Mouse (Mus musculus): Measurements from ENCODE around the gene Fabp7. TPM values are rescaled to one million over a fixed set of nuclear protein-coding genes. Genes with fewer than 3 reads are reported as not detected.
A peak's percentile ranks its signal among the peaks of the same experiment; 100 is the strongest.

The Fabp7 gene
- polyA plus RNA-seq, 1 experiment = 523 TPM

DNA sequence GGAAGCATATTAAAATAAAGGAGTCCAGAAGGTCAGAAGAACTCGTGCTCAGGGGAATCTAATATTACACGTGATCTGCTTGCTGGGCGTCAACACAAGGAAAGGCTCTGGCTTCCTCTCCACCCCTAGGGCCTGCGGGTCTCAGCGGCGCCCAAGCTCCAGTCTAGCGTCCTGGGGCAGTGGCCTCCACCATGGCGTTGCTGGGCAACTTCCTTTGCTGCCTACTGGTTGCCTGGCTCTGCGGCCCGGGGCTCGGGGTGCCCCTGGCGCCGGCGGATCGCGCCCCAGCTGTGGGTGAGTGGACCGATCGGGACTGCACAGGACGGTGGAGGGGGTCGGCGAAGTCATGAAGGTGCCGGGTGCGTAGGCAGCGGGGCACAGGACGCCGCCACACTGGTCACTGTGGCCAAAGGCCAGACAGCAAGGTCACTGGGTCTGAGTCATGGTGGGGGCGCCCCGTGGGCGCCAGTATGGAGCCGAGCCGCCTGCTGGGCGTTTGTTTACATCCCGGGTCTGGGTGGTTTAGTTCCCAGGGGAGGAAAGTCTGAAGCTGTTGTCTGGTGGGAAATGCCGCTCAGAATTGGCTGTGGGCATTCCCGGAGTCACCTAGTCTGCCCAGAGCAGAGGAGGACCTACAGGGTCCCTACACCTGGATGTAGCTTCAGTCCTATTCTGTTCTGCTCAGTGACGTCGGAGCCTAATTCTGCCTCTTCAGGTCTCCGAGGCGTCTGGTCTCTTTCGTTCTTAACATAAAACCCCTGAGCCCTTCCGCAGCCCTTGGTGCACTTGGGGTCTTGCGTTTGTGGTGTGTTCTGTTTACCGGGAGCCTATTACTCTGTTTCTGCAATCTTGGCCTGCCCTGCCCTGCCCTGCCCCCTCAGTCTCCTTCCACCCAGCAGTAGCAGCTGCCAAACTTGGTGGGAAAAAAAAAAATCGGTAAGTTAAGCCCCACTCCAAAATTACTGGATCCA lies 10.1 kb downstream of the Fabp7 start:
- Histone ChIP-seq H3K4me3 (ENCODE audit: insufficient read depth, low read depth, low read length) (peak overlapping the region; percentile 62), H3K27ac (ENCODE audit: insufficient read depth, low read depth, low read length) (peak overlapping the region; percentile 60), H3K4me1 (ENCODE audit: control insufficient read depth, insufficient read depth, low read length) (peaks cover 9% of the 10 kb centered on the region)
- 2% methylated on average over 44 of the region's 44 CpGs for WGBS
- TF ChIP-seq POLR2A (IDR thresholded peaks at IDR 0.05; ENCODE audit: insufficient read depth, low read depth, low read length) (no peak), CTCF (IDR thresholded peaks at IDR 0.05; ENCODE audit: insufficient read depth, low read depth, low read length) (no peak)

- 0 out of 2 replicates have a peak overlapping the region, but pooled peaks have one; percentile 15 for H3K4me3 ChIP-seq (ENCODE audit: insufficient read depth, low read depth, low read length)
- H3K4me1 ChIP-seq (ENCODE audit: control insufficient read depth, insufficient read depth, low read length) = peaks cover 9% of the 10 kb centered on the region
- 29% methylated on average over 4 of the region's 4 CpGs for WGBS
- no peak overlapping the region for H3K27ac ChIP-seq (ENCODE audit: insufficient read depth, low read depth, low read length)
- TF ChIP-seq POLR2A (IDR thresholded peaks at IDR 0.05; ENCODE audit: insufficient read depth, low read depth, low read length) (no peak), CTCF (IDR thresholded peaks at IDR 0.05; ENCODE audit: insufficient read depth, low read depth, low read length) (no peak)
Measured at GRCm38 (mm10) chr10:57795542-57795941, 10.9 kb downstream of the Fabp7 start.

DNA sequence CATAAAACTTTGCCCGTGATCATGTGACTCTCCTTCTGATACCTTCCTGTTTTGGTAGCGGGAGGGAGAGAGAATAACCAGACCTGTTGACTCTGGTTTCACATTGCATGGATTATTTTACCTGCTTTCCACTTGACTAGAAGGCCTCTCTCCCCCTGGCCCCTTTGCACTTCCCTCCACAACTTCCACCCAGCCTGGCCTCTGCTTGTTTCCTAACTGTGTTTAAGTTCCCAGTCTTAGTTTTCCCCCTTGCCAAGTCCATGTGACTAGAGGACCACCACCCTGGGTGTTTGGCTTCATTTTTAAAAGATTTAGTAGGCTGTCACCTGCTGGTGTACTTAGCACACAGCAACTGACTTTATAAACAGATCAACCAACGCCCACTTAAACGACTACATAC lies 11.4 kb downstream of the Fabp7 start:
- Histone ChIP-seq H3K27ac (ENCODE audit: insufficient read depth, low read depth, low read length) (no peak overlapping the region), H3K4me1 (ENCODE audit: control insufficient read depth, insufficient read depth, low read length) (peaks cover 9% of the 10 kb centered on the region), H3K4me3 (ENCODE audit: insufficient read depth, low read depth, low read length) (no peak overlapping the region)
- 44% methylated on average over 4 of the region's 4 CpGs for WGBS
- TF ChIP-seq POLR2A (IDR thresholded peaks at IDR 0.05; ENCODE audit: insufficient read depth, low read depth, low read length) (no peak), CTCF (IDR thresholded peaks at IDR 0.05; ENCODE audit: insufficient read depth, low read depth, low read length) (no peak)

DNA sequence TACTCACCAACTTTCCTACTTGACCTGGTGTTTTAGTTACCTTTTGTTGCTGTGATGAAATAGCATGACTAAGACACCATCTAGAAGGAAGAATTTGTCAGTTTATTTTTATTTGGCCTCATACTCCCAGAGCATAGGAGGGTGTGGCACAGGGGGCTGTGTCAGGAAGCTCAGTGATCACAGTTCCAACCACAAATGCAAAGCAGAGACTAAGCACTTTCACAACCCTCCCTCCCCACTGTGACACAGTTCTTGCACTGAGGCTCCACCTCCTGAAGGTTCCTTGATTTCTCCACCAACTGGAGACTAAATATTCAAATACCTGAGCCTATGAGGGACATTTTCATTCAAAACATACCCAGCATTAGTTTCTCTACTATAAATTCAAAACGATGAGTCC lies 14.8 kb downstream of the Fabp7 start:
- peaks cover 8% of the 10 kb centered on the region for H3K4me1 ChIP-seq (ENCODE audit: control insufficient read depth, insufficient read depth, low read length)
- 91% methylated on average over 1 of the region's 1 CpGs for WGBS
- TF ChIP-seq POLR2A (IDR thresholded peaks at IDR 0.05; ENCODE audit: insufficient read depth, low read depth, low read length) (no peak), CTCF (IDR thresholded peaks at IDR 0.05; ENCODE audit: insufficient read depth, low read depth, low read length) (no peak)
- no peak overlapping the region for H3K4me3 ChIP-seq (ENCODE audit: insufficient read depth, low read depth, low read length)
- no peak overlapping the region for H3K27ac ChIP-seq (ENCODE audit: insufficient read depth, low read depth, low read length)

DNA sequence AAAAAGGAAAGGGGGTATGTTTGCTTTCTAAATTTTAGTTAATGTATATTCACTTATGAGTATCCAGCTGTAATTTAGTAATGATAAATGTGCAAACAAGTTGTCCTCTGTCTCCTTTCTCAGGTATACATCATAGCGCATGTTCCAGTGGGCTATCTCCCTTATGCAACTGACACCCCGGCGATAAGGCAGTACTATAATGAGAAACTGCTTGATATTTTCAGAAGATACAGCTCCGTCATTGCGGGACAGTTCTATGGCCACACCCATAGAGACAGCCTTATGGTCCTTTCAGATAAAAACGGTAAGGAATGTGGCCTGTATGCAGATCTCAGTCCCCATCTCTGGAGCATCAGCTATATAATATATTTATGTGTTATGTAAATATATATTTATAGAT lies 23.1 kb downstream of the Fabp7 start:
- TF ChIP-seq CTCF (IDR thresholded peaks at IDR 0.05; ENCODE audit: insufficient read depth, low read depth, low read length) = no peak
- TF ChIP-seq POLR2A (IDR thresholded peaks at IDR 0.05; ENCODE audit: insufficient read depth, low read depth, low read length) = no peak
- WGBS = 94% methylated on average over 6 of the region's 6 CpGs
- Histone ChIP-seq H3K4me3 (ENCODE audit: insufficient read depth, low read depth, low read length) (no peak overlapping the region), H3K4me1 (ENCODE audit: control insufficient read depth, insufficient read depth, low read length) (no peaks in the 10 kb centered on the region), H3K27ac (ENCODE audit: insufficient read depth, low read depth, low read length) (no peak overlapping the region)

DNA sequence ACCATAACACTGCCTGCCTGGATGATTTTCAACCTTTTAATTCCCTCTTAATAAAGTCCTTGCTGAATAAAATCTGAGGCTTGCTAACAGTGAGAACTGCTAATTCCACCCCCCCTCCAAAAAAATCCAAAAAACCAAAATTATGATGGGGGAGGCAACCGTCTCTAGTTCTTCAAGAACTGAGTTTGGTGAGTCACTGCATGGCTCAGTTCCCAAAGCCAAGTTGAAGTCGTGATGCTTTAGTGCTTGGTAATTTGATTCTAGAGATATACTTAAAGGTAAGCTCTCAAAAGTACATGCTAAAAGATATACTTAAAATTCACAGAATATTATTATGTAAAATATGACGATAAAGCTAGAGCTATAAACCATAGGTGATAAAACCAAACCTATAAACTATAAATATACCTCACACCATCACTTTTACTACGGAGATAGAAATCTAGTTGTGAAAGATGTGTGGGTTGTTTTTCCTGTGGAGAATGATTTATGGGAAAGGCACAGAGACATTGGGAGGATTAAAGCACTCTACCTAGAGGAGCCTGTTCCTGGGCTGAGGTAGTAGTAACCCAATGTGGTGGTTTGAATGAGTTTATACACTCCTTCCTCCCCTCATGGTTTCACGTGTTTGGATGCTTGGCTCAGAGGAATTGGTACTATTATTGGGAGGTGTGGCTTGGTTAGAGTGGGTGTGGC lies 27.6 kb downstream of the Fabp7 start:
- 86% methylated on average over 5 of the region's 5 CpGs for WGBS
- no peak for TF ChIP-seq POLR2A (IDR thresholded peaks at IDR 0.05; ENCODE audit: insufficient read depth, low read depth, low read length)
- no peak for TF ChIP-seq CTCF (IDR thresholded peaks at IDR 0.05; ENCODE audit: insufficient read depth, low read depth, low read length)
- Histone ChIP-seq H3K27ac (ENCODE audit: insufficient read depth, low read depth, low read length) (no peak overlapping the region), H3K4me1 (ENCODE audit: control insufficient read depth, insufficient read depth, low read length) (no peaks in the 10 kb centered on the region), H3K4me3 (ENCODE audit: insufficient read depth, low read depth, low read length) (no peak overlapping the region)

- TF ChIP-seq CTCF (IDR thresholded peaks at IDR 0.05; ENCODE audit: insufficient read depth, low read depth, low read length) (no peak), POLR2A (IDR thresholded peaks at IDR 0.05; ENCODE audit: insufficient read depth, low read depth, low read length) (no peak)
- Histone ChIP-seq H3K27ac (ENCODE audit: insufficient read depth, low read depth, low read length) (no peak overlapping the region), H3K4me3 (ENCODE audit: insufficient read depth, low read depth, low read length) (no peak overlapping the region), H3K4me1 (ENCODE audit: control insufficient read depth, insufficient read depth, low read length) (no peaks in the 10 kb centered on the region)
- 91% methylated on average over 2 of the region's 2 CpGs for WGBS
Measured at GRCm38 (mm10) chr10:57814295-57814694, 29.6 kb downstream of the Fabp7 start.

GRCm38 (mm10) chr10:57815869-57816268 lies 31.2 kb downstream of the Fabp7 start:
- Histone ChIP-seq H3K4me3 (ENCODE audit: insufficient read depth, low read depth, low read length) (no peak overlapping the region), H3K4me1 (ENCODE audit: control insufficient read depth, insufficient read depth, low read length) (no peaks in the 10 kb centered on the region), H3K27ac (ENCODE audit: insufficient read depth, low read depth, low read length) (no peak overlapping the region)
- WGBS = 78% methylated on average over 6 of the region's 6 CpGs
- TF ChIP-seq POLR2A (IDR thresholded peaks at IDR 0.05; ENCODE audit: insufficient read depth, low read depth, low read length) (no peak), CTCF (IDR thresholded peaks at IDR 0.05; ENCODE audit: insufficient read depth, low read depth, low read length) (no peak)

- 99% methylated on average over 2 of the region's 2 CpGs for WGBS
Measured at GRCm38 (mm10) chr10:57819209-57819608, 34.5 kb downstream of the Fabp7 start.

More at GRCm38 (mm10) chr10:57819209-57819608, 34.5 kb downstream of the Fabp7 start:
- TF ChIP-seq CTCF (IDR thresholded peaks at IDR 0.05; ENCODE audit: insufficient read depth, low read depth, low read length) (no peak), POLR2A (IDR thresholded peaks at IDR 0.05; ENCODE audit: insufficient read depth, low read depth, low read length) (no peak)
- no peak overlapping the region for H3K27ac ChIP-seq (ENCODE audit: insufficient read depth, low read depth, low read length)
- no peaks in the 10 kb centered on the region for H3K4me1 ChIP-seq (ENCODE audit: control insufficient read depth, insufficient read depth, low read length)
- H3K4me3 ChIP-seq (ENCODE audit: insufficient read depth, low read depth, low read length) = no peak overlapping the region

Data from olfactory bulb, adult 2 months (tissue).